Mouse (Mus musculus): ENCODE measurements around the gene Psph. TPM values are rescaled to one million over a fixed set of nuclear protein-coding genes. Genes with fewer than 3 reads are reported as not detected.

Gene Psph
- total RNA-seq (2023), result 16.9 TPM

DNA sequence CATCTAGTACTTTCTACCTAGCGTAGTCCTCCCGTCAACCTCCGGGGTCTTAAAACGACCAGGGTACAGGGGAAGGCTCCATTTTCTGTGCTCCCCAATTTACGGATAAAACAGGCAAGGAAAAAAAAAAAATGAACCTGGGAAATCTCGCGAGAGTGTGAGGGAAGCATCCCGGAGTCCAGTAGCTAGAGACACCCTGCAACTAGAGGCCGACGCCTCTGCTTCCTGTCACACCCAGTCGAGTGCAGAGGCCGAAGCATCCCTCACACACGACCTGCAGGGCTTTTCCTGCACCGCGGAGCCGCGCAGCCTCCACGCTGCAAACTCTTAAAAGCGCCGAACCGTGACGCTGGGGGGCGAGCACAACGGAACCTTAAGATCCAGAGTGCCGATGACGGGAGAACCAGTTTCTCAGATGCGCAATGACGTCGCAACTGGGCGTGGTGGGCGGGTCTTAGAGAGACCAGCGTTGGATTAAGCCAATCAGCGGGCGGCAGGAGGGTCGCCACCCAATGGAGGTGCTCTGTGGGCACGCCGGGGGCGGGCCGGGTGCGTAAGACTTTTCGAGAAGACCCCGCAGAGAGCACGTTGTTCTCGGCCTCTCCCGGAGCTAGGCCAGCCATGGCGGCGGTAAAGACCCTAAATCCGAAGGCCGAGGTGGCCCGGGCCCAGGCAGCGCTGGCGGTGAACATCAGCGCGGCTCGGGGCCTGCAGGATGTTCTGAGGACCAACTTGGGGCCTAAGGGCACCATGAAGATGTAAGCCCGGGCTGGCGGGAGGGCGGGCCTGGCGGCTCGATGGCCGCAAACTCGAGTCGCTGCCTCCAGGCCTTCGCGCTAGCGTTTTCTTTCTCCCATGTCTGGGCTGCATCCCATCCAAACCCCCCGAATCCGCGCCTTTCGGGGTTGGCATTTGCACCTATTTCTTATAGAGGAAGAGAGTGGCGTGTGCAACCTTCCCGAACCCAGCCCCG, at the start of gene Psph:
TSS of gene Psph (minus strand) at position 632 of the 973 bp plus-strand sequence.

DNA sequence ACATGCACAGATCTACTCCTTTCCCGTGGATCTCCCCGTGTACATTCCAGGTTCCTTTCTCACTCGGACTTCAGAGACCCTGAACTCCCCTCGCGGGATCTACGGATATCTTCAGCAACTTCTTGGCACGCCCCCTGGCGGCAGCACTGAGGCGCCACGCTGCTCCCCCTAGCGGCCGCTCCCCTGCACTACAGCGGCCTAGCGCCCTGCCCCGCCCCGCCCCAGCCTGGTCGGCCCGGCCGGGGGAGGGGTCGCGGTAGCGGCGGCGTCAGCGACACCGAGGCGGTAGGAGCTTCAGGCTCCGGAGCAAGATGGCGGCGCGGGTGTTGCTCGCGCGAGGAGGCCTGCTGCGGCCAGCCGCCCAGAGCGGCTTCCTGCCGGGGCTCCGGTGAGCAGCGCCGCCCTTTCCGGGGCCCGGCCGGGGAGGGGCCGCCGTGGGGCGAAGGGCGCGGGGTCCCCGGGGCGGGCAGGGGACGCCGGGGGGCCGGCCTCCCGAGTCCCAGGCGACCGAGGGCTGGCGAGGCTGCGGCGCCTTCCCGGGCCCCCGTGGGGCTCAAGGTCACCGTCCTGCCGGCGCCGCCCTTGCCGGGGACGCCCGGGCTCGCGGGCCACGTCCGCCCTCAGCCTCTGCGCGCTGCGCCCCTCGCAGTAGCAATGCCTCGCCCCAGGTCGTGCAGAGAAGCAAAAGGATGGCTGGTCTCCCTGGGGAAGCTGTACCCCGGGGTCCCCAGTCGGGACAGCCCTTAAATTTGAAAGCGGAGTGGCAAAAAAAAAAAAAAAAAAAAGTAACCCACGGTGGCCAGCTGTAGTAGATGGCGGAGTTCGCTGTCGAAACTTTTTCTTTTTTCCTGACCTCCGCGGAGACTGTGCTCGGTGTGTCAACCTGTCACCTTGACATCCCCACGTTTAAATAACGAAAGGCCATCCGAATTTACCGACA, 62.1 kb downstream of the Psph start, which contains the start of gene Nipsnap2:
TSS of gene Nipsnap2 (plus strand) at position 230 of the 940 bp plus-strand sequence.

Other genes with a start within 250 kb of the Psph start
- 1.1 TPM for gene Mmp17, start 203.3 kb downstream of the Psph start, total RNA-seq (2023)
- 0.79 TPM for gene Zfp11, start 117.3 kb downstream of the Psph start, total RNA-seq (2023)
- gene Sept14, start 78.9 kb downstream of the Psph start, total RNA-seq (2023), result not detected
- 30.2 TPM for gene Mrps17, start 72.0 kb downstream of the Psph start, total RNA-seq (2023)
- 34.9 TPM for gene Nipsnap2, start 62.4 kb downstream of the Psph start, total RNA-seq (2023)
- 17.8 TPM for gene Sumf2, start 59.5 kb upstream of the Psph start, total RNA-seq (2023)
- 167 TPM for gene Chchd2, start 100.0 kb upstream of the Psph start, total RNA-seq (2023)
- gene Zbed5, start 108.3 kb upstream of the Psph start, total RNA-seq (2023), result 2.6 TPM
- 0.32 TPM for gene Phkg1, start 111.1 kb upstream of the Psph start, total RNA-seq (2023)
- not detected for gene Nupr1l, start 121.1 kb upstream of the Psph start, total RNA-seq (2023)
- 8.9 TPM for gene Vkorc1l1, start 154.5 kb upstream of the Psph start, total RNA-seq (2023)
- gene Gusb, start 215.6 kb upstream of the Psph start, total RNA-seq (2023), result 14.9 TPM
- gene Asl, start 241.8 kb upstream of the Psph start, total RNA-seq (2023), result 35.3 TPM
- gene Crcp, start 241.8 kb upstream of the Psph start, total RNA-seq (2023), result 18.8 TPM